Mouse (Mus musculus) cortical plate, adult 2 months (tissue): ENCODE measurements around the gene Alcam.

Source experiments
- CTCF ChIP-seq: fragments of 200-500 bp; IDR thresholded peaks from 2 replicates; pipeline ENCODE4 v1.5.1; 2011; ENCODE audit warnings: mild to moderate bottlenecking, control low read depth, low read length; ENCODE audit not compliant: insufficient read depth; ENCODE audit errors: extremely low read depth
- POLR2A ChIP-seq: fragments of 200-500 bp; IDR thresholded peaks from 2 replicates; pipeline ENCODE4 v1.6.1; 2011; ENCODE audit warnings: mild to moderate bottlenecking, low read length, control low read depth; ENCODE audit not compliant: insufficient read depth; ENCODE audit errors: extremely low read depth

DNA sequence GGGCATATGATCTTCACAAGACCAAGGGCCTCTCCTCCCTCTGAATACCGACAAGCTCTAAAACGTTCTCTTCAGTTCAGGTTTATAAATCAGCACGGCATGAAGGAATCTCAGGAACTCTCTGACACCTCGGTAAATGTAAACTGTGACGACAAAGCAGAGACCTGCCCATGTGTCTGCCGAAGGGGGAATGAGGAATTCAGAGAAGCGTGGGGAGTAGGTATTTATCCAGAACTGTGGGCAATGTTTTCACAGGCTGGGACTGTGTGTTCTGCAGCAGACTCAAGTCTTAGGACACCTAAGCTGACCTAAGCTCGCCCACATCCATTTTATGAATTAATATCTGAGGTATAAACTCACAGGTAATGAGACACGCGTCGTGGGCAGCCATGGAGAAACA, 20.7 kb downstream of the Alcam start:
- TF ChIP-seq CTCF (no peak), POLR2A (no peak)
